Mouse (Mus musculus) frontal cortex, postnatal 14 days (tissue): ENCODE measurements around the gene Fate1.
"Not testable (repeated sequence)": the region's sequence is repeated elsewhere in the genome, so short reads cannot be mapped to it uniquely, and the experiment has no call there.

Experiments used
- DNase-seq, 2 experiments: peaks; one replicate each; pipeline ENCODE4 v3.0.0; 2022; ENCODE audit warnings: low spot score in 2 of 2

Fate1 gene

DNA sequence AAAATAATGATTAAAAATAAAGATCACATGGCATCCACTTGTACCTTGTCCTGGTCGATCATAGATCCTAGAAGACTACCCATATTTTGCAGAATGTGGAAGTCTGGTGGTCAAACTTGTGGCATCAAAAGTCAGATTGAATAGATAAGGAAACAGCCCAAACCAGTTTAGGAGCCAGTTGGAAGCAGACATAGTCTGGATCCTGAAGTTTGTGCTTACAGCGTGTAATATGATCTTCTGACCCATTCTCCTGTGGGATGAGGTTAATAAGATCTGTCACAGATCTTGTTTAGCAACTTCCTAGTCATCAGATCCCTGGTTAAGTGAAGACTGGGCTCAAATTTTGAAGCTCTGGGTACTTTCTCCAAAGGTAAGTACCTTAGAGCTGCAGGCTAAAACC is at the start of gene Fate1:
Fate1 (plus strand) TSS at position 301 of the 400 bp plus-strand sequence.
- DNase-seq: no peak

DNA sequence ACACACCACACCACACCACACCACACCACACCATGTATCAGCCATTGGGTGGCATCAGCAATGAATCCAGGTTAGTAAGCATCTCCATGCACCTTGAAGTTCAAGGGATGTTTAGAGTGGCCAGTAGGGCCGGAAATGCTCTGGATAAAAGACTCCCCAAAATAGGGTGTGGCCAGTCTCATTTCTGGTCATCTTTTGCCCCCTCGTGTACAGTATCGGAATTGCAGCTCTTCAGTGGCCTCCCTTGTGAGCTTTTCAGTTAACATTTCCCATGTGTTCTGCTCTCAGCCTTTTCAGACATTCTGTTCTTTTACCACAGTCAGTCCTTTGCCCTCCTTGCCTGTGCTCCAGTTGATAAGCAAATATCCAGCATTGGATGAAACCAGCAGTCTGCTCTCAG is 26.2 kb upstream of the Fate1 start:
- DNase-seq: peak; percentile 11 to 28

DNA sequence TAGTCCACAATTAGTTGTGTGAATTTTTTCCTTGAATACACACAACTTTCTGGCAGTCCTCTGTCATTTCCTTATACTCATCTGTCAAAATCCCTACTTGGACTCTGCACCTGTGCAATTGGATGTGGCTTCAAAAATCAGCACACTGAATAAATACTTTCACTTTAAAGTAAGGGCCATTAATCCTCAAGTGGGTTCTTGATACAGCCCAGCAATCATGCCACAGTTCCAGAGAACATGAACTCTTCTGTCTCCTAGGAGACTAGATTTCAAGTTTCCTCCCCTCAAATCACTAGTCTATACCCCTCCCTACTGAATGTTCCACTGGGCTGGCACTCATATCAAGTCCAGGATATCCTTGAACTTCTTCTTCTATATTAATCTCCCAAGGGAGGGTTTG is 14.4 kb upstream of the Fate1 start:
- DNase-seq: no peak

DNA sequence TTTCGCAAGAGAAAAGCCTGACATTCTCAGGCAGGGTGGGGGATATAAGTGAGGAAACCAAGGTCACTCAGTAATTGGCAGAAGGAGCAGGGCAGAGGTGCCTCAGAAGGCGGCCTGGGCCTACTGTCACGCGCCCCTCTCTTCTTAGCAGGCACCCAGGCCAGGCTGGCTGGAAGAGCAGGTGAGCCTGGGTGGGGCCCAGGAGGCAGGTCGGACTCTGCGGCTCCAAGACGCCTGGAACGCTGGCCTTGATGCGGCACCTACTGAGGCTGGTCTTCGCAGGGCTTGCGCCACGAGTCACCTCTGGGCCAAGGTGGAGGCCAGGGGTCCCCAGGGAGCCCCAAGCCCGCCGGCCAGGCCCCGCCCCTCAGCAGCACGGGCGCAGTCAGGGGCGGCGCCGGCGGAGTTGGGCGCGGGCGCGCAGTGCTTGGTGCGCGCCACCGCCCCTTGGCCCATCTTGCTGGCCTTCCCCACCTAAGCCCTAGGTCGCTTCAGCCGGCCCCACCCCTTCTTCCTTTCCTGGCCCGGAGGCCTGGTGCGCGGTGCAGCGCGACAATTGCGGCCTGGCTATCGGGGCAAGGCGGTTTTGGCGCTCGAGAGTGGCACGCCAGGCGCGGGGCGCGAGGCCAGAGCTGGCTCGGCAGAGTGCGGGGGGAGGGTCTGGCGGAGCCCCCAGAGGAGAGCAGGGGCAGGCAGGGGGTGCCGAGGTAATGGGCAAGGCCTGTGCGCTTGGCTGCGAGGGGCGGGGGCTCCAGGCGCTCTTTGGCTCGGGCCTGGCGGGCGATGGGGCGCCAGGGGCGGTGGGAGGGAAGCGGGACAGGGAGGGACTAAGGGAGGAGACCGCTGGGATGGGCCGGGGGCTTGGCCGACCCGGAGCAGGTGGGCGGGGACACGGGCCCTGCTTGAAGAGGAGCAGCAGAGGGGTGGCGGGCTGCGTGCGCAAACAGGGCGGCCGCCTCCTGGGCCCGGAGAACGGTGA is 10.4 kb upstream of the Fate1 start, which contains the start of gene Prrg3:
Prrg3 (plus strand) TSS at position 552 of the 979 bp plus-strand sequence.
- peak; percentile 8 to 21 for DNase-seq

- no peak for DNase-seq
Observed at GRCm38 (mm10) chrX:71963275-71963912, 9.4 kb upstream of the Fate1 start.

- no peak for DNase-seq
Observed at GRCm38 (mm10) chrX:71968216-71968615, 4.6 kb upstream of the Fate1 start.

DNA sequence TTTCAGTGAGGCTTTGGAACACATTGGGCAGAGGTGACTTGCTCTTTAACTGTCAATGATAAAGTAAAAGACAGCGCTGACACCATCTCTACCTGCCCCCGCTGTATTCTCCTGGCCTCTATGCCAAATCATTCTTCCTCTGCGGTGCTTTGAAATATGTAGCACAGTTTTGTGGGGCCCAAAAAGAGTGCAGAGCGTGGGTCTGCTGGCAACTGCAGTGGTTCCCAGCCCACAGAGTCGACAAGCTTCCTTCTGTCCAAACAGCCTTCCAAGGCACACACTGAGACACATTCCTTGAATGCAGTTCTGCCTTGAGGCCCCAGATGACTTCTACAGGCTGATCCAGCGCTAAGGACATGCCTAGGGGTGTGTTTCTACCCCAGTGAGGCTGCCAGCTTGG is 4.0 kb upstream of the Fate1 start:
- peak; percentile 9 to 32 for DNase-seq

- DNase-seq: no peak
Observed at GRCm38 (mm10) chrX:71971325-71971724, 1.5 kb upstream of the Fate1 start.

DNA sequence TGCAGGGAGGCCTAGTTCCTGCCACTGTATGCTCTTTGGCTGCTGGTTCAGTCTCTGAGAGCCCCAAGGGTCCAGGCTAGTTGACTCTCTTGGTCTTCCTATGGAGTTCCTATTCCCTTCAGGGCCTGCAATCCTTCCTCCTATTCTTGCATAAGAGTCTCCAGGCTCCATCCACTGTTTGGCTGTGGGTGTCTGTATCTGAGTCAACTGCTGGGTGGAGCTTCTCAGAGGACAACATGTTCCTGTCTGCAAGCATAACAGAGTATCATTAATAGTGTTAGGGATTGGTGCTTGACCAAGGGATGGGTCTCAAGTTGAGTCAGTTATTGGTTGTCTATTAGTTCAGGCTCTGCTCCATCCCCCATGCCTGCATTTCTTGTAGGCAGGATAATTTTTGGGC is 4.9 kb downstream of the Fate1 start:
- not testable (repeated sequence) for DNase-seq

DNA sequence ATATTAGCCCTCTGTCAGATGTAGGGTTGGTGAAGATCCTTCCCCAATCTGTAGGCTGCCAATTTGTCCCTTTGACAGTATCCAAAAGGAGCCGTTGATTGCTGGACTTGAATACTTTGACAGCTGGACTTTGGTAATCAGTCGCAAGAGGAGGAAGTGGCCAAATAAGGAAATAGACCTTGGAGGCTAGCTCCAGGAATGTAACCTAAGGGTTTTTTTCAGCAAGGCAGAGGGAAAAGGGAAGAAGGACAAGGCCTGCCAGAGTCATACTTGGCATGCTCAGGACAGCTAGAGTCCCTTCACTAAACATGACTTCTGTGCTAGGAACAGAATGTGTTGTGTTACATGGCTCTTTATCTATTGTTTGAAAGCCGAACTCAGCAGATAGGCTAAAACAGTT is 7.7 kb downstream of the Fate1 start:
- DNase-seq: no peak

DNA sequence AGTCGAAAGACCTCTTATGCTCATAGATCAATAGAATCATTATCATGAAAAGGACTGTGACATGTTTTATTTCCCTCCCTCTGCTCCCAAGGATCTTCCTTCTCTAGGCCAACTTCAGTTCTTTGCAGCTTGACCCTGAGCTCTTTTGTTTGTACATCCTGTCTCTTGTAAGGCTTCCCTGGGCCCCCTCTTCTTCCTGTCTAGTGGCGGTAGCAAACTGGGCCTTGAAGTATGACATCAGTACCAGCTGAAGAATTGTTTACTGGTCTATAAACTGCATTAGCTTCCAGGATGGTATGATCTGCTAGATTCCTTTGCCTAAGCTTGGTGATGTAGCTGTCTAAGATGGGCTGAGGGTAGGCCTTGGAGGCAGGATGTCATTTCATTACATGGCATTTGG is 8.5 kb downstream of the Fate1 start:
- no peak for DNase-seq

DNA sequence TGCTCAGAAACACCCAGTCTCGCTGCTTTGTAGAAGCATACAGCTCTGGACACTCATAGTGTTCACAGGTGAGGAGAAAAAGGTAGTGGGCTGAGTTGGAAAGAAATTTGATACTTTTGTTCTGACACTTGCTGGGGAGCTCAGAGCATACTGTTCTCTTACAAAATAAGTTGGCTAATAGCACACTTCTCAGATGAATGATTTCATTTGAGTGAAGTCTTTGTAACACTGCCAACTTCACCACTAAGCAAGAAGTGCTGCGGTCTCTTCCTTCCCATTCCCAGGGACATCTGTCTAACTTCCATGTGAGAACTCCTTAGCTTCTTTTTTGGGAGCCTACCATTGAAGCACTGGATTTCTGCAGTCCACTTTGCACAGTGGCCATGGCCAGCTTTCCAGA is 10.4 kb downstream of the Fate1 start:
- DNase-seq: no peak

GRCm38 (mm10) chrX:71983775-71984174 is 11.0 kb downstream of the Fate1 start:
- no peak for DNase-seq

- DNase-seq: no peak
Observed at GRCm38 (mm10) chrX:71991549-71991948, 18.8 kb downstream of the Fate1 start, which contains the start of gene Cnga2. TSS of gene Cnga2 (plus strand) at chrX:71991849.

- DNase-seq: no peak
Observed at GRCm38 (mm10) chrX:71995972-71996371, 23.2 kb downstream of the Fate1 start.

DNA sequence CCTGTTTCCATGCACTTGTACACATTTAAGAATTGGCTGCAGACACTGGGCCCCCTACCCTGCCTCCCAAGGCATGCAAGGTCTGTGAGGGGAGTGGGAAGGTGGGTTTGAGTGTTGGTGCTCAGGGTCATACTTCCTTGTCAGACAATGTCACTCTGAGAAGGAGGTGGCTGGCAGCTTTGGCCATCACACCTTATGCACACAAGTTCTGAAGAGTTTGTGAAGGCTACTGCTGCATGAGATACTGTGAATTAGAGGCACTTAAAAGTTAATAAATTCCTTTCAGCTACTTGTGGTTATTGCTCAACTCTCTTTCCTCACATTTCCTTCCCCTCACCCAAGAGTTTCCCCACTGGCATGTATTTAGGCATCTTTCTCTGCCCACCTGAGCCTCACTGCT is 37.1 kb downstream of the Fate1 start:
- DNase-seq: no peak

DNA sequence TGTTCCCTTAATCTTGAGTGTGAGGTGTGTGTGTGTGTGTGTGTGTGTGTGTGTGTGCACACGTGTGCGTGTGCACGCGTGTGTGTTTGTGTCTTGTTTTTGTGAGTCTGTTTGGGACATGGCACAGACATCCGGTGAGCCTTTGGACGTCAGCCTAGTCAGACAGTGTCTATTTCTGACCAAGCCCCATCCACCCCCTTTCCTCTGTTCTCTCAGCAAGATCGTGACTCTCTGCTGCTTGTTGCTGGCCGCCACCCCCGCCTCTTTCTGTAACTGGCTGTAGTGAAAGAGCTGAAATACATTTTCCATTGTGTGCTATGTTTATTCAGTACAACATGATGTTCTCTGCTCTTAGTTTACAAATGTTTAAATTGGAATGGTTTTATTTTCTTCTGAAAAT is 39.5 kb downstream of the Fate1 start:
- DNase-seq: peak; percentile 14 to 29

DNA sequence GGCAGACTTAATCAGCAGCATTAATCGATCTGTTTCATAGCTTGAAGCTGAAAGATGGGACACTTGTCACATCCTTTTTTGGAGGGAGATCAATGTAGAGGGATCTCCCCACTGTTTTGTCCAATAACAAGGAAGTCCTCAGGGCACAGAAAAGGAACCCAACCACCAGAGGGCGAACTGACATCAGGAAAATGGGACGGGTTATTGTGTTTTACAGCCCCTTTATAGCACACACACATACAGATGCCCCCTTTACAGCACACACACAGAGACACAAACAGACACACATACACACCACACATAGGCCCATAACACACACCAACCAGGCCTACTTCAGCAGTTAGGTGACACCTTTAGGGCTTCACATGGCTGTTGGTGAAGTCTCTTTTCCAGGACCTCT is 40.0 kb downstream of the Fate1 start:
- peak in 1 of 2 experiments; percentile 37 for DNase-seq

- DNase-seq: no peak
Observed at GRCm38 (mm10) chrX:72022241-72022640, 49.5 kb downstream of the Fate1 start.

DNA sequence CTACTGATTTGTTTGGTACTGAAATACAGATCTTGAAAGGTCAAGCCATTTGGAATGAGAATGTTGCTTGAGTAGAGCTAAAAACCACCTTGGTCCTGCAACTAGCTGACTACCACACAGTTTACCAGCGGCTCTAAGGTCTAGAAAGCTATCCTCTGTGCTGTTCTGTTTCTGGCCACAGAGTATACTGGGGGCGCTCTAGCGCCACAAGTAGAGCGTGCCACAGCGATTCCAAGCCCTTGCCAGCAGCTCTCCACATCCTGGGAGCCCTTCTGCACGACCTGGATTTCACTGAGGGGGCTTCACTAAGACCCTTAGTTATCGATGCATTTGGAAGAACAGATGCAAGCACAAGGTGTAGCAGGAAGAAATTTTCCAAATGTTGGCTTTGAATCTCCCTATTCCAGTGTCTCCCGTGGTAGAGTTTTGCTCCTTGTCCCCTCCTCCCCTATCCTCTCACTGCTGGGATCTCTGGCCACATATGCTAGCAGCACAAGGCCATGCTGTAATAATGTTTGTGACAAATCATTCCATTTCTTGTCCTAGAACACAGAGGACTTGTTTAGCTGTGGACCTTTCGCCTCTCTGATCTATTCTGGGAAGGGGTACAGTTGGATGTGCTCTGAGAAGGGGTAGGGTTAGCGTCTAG is 50.1 kb downstream of the Fate1 start:
- DNase-seq: no peak

DNA sequence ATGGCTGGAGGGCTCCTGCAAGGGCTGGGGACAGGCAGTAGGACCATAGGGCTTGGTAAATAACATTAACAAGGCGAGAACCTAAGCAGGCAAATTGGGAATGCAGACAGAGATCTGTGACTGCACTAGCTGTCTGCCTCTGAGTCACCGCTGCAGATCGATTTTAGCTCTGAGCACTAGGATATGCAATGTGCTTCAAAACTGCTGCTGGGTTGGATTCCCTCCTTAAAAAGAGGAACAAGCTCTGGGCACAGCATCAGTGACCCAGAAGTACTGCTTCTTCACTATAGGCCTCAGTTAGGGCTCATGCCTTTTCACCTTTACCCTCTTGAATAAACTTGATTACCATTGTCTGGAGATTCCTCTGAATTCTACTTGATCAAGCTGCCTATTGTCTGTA is 50.8 kb downstream of the Fate1 start:
- no peak for DNase-seq
